Mouse (Mus musculus): Measurements from ENCODE around the gene Nox1. TPM values are rescaled to one million over a fixed set of nuclear protein-coding genes. Genes with fewer than 3 reads are reported as not detected.

The Nox1 gene
- polyA plus RNA-seq (2015; fragmentation: Nextera tagmentation; extraction: Ambion mirVana): 0.15 and 0.36 TPM in 2 replicates

GRCm38 (mm10) chrX:134221856-134222255, at the start of gene Nox1:
TSS of gene Nox1 (minus strand) at chrX:134221956.
- Histone ChIP-seq H3K4me2 (ENCODE audit: low read length) (no peak within 1 kb of the TSS), H3K4me3 (ENCODE audit: low read length) (no peak within 1 kb of the TSS), H3K9ac (ENCODE audit: low read depth, low read length) (no peak within 1 kb of the TSS), H3K27me3 (replicated peaks; ENCODE audit: control insufficient read depth, insufficient read depth, low read length) (no peaks in the 10 kb centered on the region), H3K9me3 (ENCODE audit: control insufficient read depth, low read length) (no peaks in the 10 kb centered on the region), H3K27ac (ENCODE audit: low read depth, low read length) (no peak within 1 kb of the TSS), H3K4me1 (ENCODE audit: control insufficient read depth, insufficient read depth, low read depth, low read length) (no peaks in the 10 kb centered on the region), H3K36me3 (ENCODE audit: control insufficient read depth, insufficient read depth, low read length) (no peaks in the 10 kb centered on the region)
- 55% methylated on average over 4 of the region's 4 CpGs for WGBS
- ATAC-seq: no peak

GRCm38 (mm10) chrX:134262129-134262528, 40.4 kb upstream of the Nox1 start:
- Histone ChIP-seq H3K9ac (ENCODE audit: low read depth, low read length) (no peak overlapping the region), H3K27ac (ENCODE audit: low read depth, low read length) (no peak overlapping the region), H3K4me3 (ENCODE audit: low read length) (no peak overlapping the region), H3K9me3 (ENCODE audit: control insufficient read depth, low read length) (no peaks in the 10 kb centered on the region; the same call in 1 of the 2 replicates), H3K27me3 (replicated peaks; ENCODE audit: control insufficient read depth, insufficient read depth, low read length) (no peaks in the 10 kb centered on the region), H3K4me1 (ENCODE audit: control insufficient read depth, insufficient read depth, low read depth, low read length) (no peaks in the 10 kb centered on the region), H3K36me3 (ENCODE audit: control insufficient read depth, insufficient read depth, low read length) (no peaks in the 10 kb centered on the region), H3K4me2 (ENCODE audit: low read length) (no peak overlapping the region; the same call in 1 of the 2 replicates)
- 64% methylated on average over 11 of the region's 11 CpGs for WGBS
- ATAC-seq: peak; percentile 72; the same call in 1 of the 2 replicates

GRCm38 (mm10) chrX:134261191-134261590, 39.4 kb upstream of the Nox1 start:
- Histone ChIP-seq H3K9me3 (ENCODE audit: control insufficient read depth, low read length) (no peaks in the 10 kb centered on the region; the same call in 1 of the 2 replicates), H3K4me3 (ENCODE audit: low read length) (no peak overlapping the region), H3K9ac (ENCODE audit: low read depth, low read length) (no peak overlapping the region), H3K4me1 (ENCODE audit: control insufficient read depth, insufficient read depth, low read depth, low read length) (no peaks in the 10 kb centered on the region), H3K27ac (ENCODE audit: low read depth, low read length) (no peak overlapping the region), H3K27me3 (replicated peaks; ENCODE audit: control insufficient read depth, insufficient read depth, low read length) (no peaks in the 10 kb centered on the region), H3K36me3 (ENCODE audit: control insufficient read depth, insufficient read depth, low read length) (no peaks in the 10 kb centered on the region), H3K4me2 (ENCODE audit: low read length) (no peak overlapping the region)
- ATAC-seq: no peak
- 45% methylated on average over 5 of the region's 5 CpGs for WGBS

- Histone ChIP-seq H3K4me2 (ENCODE audit: low read length) (no peak overlapping the region), H3K9ac (ENCODE audit: low read depth, low read length) (no peak overlapping the region), H3K36me3 (ENCODE audit: control insufficient read depth, insufficient read depth, low read length) (no peaks in the 10 kb centered on the region), H3K9me3 (ENCODE audit: control insufficient read depth, low read length) (0 out of 2 replicates have a peak, but pooled peaks cover 3% of the 10 kb centered on the region), H3K27ac (ENCODE audit: low read depth, low read length) (no peak overlapping the region), H3K4me1 (ENCODE audit: control insufficient read depth, insufficient read depth, low read depth, low read length) (no peaks in the 10 kb centered on the region), H3K27me3 (replicated peaks; ENCODE audit: control insufficient read depth, insufficient read depth, low read length) (no peaks in the 10 kb centered on the region), H3K4me3 (ENCODE audit: low read length) (no peak overlapping the region)
- WGBS: 70% methylated on average over 2 of the region's 2 CpGs
- ATAC-seq: no peak
Observed at GRCm38 (mm10) chrX:134248202-134248601, 26.4 kb upstream of the Nox1 start.

- H3K9ac ChIP-seq (ENCODE audit: low read depth, low read length): no peak overlapping the region
- no peak for ATAC-seq
Observed at GRCm38 (mm10) chrX:134245946-134246345, 24.2 kb upstream of the Nox1 start.

GRCm38 (mm10) chrX:134238266-134238665, 16.5 kb upstream of the Nox1 start:
- Histone ChIP-seq H3K9ac (ENCODE audit: low read depth, low read length) (no peak overlapping the region), H3K4me3 (ENCODE audit: low read length) (no peak overlapping the region), H3K9me3 (ENCODE audit: control insufficient read depth, low read length) (no peaks in the 10 kb centered on the region), H3K27me3 (replicated peaks; ENCODE audit: control insufficient read depth, insufficient read depth, low read length) (no peaks in the 10 kb centered on the region), H3K36me3 (ENCODE audit: control insufficient read depth, insufficient read depth, low read length) (no peaks in the 10 kb centered on the region), H3K4me2 (ENCODE audit: low read length) (no peak overlapping the region), H3K4me1 (ENCODE audit: control insufficient read depth, insufficient read depth, low read depth, low read length) (no peaks in the 10 kb centered on the region), H3K27ac (ENCODE audit: low read depth, low read length) (no peak overlapping the region)
- 85% methylated on average over 10 of the region's 10 CpGs for WGBS
- no peak for ATAC-seq

More at GRCm38 (mm10) chrX:134245946-134246345, 24.2 kb upstream of the Nox1 start:
- 90% methylated on average over 10 of the region's 10 CpGs for WGBS
- Histone ChIP-seq H3K4me3 (ENCODE audit: low read length) (no peak overlapping the region), H3K27me3 (replicated peaks; ENCODE audit: control insufficient read depth, insufficient read depth, low read length) (no peaks in the 10 kb centered on the region), H3K4me2 (ENCODE audit: low read length) (no peak overlapping the region), H3K27ac (ENCODE audit: low read depth, low read length) (no peak overlapping the region), H3K9me3 (ENCODE audit: control insufficient read depth, low read length) (0 out of 2 replicates have a peak, but pooled peaks cover 3% of the 10 kb centered on the region), H3K36me3 (ENCODE audit: control insufficient read depth, insufficient read depth, low read length) (no peaks in the 10 kb centered on the region), H3K4me1 (ENCODE audit: control insufficient read depth, insufficient read depth, low read depth, low read length) (no peaks in the 10 kb centered on the region)

GRCm38 (mm10) chrX:134233048-134233447, 11.3 kb upstream of the Nox1 start:
- Histone ChIP-seq H3K4me2 (ENCODE audit: low read length) (no peak overlapping the region), H3K27me3 (replicated peaks; ENCODE audit: control insufficient read depth, insufficient read depth, low read length) (no peaks in the 10 kb centered on the region), H3K36me3 (ENCODE audit: control insufficient read depth, insufficient read depth, low read length) (no peaks in the 10 kb centered on the region), H3K27ac (ENCODE audit: low read depth, low read length) (no peak overlapping the region), H3K9me3 (ENCODE audit: control insufficient read depth, low read length) (no peaks in the 10 kb centered on the region), H3K4me3 (ENCODE audit: low read length) (no peak overlapping the region), H3K9ac (ENCODE audit: low read depth, low read length) (no peak overlapping the region), H3K4me1 (ENCODE audit: control insufficient read depth, insufficient read depth, low read depth, low read length) (no peaks in the 10 kb centered on the region)
- ATAC-seq: no peak
- WGBS: 78% methylated on average over 1 of the region's 1 CpGs

- 85% methylated on average over 3 of the region's 3 CpGs for WGBS
- H3K27ac ChIP-seq (ENCODE audit: low read depth, low read length): no peak overlapping the region
- no peak for ATAC-seq
- H3K4me1 ChIP-seq (ENCODE audit: control insufficient read depth, insufficient read depth, low read depth, low read length): no peaks in the 10 kb centered on the region
- no peak overlapping the region for H3K9ac ChIP-seq (ENCODE audit: low read depth, low read length)
- H3K9me3 ChIP-seq (ENCODE audit: control insufficient read depth, low read length): no peaks in the 10 kb centered on the region
- no peaks in the 10 kb centered on the region for H3K27me3 ChIP-seq (replicated peaks; ENCODE audit: control insufficient read depth, insufficient read depth, low read length)
- H3K36me3 ChIP-seq (ENCODE audit: control insufficient read depth, insufficient read depth, low read length): no peaks in the 10 kb centered on the region
- no peak overlapping the region for H3K4me2 ChIP-seq (ENCODE audit: low read length)
- H3K4me3 ChIP-seq (ENCODE audit: low read length): no peak overlapping the region
Observed at GRCm38 (mm10) chrX:134220618-134221017, 1.1 kb downstream of the Nox1 start.

- Histone ChIP-seq H3K4me1 (ENCODE audit: control insufficient read depth, insufficient read depth, low read depth, low read length) (no peaks in the 10 kb centered on the region), H3K27me3 (replicated peaks; ENCODE audit: control insufficient read depth, insufficient read depth, low read length) (no peaks in the 10 kb centered on the region), H3K9ac (ENCODE audit: low read depth, low read length) (no peak overlapping the region), H3K4me3 (ENCODE audit: low read length) (no peak overlapping the region), H3K36me3 (ENCODE audit: control insufficient read depth, insufficient read depth, low read length) (no peaks in the 10 kb centered on the region), H3K9me3 (ENCODE audit: control insufficient read depth, low read length) (no peaks in the 10 kb centered on the region), H3K4me2 (ENCODE audit: low read length) (no peak overlapping the region), H3K27ac (ENCODE audit: low read depth, low read length) (no peak overlapping the region)
- no peak for ATAC-seq
- WGBS: 54% methylated on average over 4 of the region's 4 CpGs
Observed at GRCm38 (mm10) chrX:134218161-134218560, 3.6 kb downstream of the Nox1 start.

Data from hindbrain, embryonic 16.5 days (tissue).